Mouse (Mus musculus) adipocyte (in vitro differentiated cells): ENCODE results near the gene Iqcn.

ENCODE experiments used
- DNase-seq: peaks from one replicate; pipeline ENCODE4 v3.0.0-alpha.2; 2016; ENCODE audit warnings: low spot score

Iqcn gene

DNA sequence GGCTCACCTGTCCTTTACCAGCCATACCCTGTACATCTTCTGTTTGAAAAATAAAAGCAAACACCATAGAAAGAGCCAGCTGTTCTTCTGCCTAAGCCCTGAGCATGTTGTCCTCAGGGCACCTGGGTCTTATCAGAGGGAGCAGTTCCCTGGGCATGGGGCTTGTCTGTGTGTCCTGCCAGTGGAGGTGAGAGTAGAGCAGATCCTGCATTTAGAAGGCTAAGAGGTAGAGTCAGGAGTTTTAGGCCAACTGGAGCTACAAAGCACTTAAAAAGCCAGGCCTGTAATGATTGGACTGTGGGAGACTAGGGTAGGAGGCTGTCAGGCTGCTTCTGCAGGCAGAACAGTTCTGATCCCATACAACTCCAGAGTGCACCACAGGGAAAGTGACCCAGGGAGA lies 24.6 kb upstream of the Iqcn start:
- no peak for DNase-seq

DNA sequence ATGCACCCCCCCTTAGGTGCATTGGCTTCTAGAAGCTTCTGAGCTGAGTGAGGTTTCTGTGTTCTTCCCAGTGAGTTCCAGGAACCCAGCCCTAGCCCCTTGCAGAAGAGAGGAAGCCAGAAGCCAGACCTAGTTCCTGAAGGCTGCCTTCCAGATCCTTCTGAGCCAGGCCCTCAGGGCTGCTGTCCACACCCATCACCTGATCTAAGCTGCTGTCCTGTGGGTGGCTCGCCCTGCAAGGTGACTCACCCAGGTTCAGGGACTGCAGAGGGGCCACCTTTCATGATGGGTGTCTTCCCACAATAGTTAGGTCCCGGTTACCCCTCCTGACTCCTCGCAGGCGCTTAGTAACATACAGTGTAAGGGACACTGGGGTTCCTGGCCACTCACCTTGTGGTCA lies 23.9 kb upstream of the Iqcn start:
- no peak for DNase-seq

DNA sequence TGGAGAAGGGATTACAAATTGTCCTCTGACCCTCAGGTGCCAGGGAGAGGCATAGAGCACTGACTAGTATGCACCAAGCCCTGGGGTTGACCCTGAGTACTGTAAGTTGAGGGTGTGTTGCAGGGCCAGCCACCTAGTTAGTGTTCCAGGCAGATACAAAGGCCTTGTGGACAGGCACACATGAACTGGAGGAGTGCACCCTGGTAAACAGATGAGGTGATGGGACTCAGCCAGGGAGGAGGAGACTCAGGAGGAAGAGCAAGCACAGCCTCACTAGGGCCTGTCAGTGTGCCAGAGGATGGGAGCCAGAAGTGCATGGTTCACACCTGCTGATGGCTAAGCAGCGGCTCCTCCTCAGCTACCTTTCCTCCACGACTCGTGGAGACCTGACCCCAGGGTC lies 23.2 kb upstream of the Iqcn start:
- DNase-seq: peak; percentile 49

DNA sequence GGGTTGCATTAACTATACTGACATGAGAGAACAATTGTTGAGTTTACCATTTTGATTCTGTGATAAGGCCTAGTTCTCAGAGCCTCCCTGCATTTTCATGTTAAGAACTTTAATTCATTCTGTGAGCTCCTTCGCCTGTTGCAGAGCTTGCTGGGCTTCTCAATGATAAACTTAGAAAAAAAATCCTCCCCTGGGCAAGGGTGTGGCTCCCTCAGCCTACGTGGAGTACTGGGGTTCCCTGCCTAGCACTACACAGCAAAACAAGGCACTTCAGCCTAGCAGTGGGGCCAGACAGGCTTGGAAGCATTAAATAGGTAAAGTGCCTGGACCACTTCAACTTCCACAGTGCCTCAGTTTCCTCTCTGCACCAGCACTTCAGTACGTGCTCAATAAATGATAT lies 21.8 kb upstream of the Iqcn start:
- DNase-seq: no peak

DNA sequence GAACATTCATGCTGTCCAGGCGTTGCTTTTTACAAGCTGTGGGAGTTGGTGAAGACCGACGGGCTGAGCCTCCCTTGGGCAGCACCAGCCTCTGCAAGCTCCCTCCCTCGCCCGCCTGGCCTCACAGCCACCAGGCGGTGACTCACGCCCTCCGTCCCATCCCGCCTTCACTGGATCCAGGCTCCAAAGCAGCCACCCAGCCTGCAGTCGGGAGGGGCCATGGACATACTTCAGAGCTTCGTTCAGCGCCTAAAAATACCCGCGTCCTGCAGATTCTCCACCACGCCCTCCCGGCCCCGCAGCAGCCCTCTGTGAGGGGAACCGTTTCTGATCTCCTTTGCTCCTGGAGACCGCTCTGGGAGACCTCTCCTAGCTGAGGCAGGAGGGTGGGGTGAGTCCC lies 21.1 kb upstream of the Iqcn start:
- DNase-seq: no peak

DNA sequence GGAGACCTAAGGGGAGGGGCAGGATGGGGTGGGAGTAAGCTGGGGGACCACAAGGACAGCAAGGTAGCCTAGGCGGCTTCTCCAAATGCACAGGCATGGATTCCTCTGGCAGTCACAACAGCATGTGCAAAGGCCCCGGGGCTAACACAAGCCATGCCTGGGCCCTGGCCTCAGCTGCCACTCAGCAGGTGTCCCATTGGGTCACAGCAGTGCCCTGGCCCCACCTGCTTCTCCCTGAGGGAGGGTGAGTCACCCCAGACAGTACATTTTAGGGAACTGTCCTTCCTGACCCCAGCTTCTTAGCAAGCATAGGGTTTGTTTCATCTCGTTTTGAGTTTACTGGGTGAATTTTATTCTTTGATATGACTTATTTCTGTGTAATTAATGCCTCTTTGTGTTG lies 20.6 kb upstream of the Iqcn start:
- no peak for DNase-seq

DNA sequence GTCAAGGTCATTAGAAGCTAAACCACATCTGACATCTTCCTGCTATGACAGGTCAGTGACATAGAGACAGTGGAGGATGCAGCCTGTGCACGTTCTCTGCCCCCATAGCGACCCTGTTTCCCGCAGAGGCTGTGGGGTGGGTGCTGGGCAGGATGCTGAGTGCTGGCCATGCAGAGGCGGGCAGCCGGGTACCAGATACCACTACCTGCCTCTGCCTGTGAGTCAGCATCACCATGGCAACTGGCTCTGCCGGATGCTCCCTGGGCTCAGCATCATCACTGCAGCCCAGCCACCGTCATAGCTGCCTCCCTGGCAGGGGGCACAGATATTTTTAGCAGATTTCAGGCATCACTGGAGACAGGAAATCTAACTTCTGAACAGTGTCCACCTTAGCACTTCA lies 19.0 kb upstream of the Iqcn start:
- no peak for DNase-seq

DNA sequence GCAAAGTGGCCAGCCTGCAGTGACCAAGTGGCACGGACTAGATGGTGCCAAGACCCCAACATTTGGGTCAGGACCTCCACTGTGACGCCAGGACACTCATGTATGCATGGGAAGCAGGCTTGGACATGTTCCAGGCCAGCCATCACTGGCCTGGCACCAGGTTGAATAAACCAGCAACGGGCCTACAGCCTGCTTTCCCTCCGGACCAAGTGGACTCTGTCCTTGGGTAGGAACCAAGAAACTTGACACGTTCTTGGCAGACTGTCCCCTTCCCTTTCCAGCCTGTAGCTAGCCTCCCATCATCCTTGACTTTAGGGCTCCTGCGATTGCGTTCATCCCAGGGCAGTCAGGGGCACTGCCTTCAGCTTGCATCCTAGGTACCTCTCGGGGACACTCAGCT lies 15.7 kb upstream of the Iqcn start:
- peak; percentile 95 for DNase-seq

DNA sequence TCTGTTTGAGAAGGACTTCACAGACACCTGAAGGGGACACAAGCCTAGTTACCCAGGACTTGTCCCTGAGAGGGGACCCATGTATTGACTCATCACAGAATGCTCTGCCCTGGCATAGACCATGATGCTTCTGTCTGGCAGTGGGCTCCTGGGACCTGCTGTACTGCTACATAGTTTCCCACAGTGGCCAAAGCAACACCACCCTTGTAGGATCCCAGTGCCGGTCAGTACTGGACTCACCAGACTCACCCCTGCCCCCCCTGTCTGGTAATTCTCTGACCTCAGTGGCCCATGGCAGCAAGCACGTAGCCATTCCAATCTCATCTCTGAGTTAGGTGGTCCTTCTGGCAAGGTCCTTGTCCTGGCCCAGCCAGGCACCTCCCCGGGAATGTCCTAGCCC lies 15.1 kb upstream of the Iqcn start:
- DNase-seq: no peak

DNA sequence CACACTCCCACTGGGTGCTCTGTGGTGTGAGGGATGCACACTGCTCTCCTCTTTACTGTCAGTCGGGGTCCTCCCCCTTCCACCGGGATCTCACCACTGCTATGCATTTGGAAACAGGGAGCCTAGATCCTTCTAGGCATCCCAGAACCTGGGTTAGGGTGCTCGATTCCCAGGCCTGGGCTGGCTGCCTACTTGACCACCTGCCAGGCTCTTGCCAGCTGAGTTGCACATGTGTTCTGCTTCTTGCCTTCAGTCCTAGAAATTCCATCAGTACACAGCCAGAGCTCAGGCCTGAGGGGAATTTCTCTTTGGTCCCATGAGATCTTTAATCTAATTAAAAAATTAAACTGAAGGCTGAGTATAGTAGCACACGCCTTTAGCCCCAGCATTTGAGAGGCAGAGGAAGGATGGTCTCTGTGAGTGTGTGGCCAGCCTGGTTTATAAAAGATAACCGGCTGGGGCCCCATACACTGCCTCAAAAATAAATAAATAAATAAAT lies 13.3 kb upstream of the Iqcn start:
- DNase-seq: peak; percentile 60

DNA sequence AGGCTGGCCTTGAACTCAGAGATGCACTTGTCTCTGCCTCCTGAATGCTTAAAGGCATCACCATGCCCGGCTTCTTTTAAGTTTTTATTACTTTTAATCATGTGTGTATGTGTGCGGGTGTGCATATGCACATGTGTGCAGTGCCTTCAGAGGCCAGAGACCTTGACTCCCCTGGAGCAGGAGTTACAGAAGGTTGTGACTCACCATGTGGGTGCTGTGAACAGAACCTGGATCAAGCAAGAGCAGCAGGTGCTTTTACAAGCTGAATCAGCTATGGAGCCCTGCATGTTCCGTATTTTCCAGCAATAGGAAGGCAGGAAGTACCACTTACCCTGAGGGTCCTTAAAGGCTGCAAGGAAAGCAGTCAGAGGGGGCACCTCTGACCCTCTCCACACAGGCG lies 12.0 kb upstream of the Iqcn start:
- DNase-seq: no peak

DNA sequence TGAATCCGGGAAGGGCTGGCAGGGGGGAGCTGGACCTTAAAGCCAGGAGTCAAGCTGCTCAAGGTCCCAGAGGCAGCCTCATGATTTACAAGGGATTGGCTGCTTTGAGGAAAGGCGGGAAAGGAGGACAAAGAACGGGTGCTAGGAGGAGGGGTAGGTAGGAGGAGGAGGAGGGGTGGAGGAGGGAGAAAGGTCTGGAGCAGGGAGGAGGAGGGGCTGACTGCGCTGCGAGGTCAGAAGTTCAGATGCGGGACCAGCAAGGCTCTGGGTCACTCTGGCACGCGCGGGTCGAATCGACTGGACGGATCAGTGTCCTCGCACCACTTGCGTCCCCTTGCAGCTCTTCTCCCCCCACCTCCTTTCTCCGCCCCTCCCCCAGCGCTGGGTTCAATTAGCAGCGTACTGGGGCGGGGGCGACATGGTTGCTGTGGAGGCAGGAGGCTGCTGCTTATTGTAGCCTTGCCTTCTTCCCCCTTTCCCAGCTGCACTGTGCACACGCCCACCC lies 11.5 kb upstream of the Iqcn start:
- no peak for DNase-seq

DNA sequence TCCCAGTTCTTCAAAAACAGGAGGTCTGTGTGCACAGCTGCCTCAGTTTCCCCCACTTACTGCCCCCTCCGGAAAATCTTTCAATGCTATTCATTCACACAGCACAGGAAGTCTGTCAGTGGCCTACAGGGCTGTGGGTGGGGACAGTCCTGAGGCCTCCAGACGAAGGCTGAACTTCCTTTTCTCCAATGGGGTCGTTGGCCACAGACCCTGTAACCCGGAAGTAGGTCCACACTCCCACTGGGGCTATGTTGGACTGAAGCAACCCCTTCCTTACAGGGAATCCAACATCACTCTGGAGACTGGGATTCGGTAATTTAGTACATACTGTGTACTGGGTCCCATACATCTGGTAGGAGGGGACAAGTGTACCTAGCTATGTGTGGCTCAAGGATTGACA lies 9.6 kb upstream of the Iqcn start:
- no peak for DNase-seq

DNA sequence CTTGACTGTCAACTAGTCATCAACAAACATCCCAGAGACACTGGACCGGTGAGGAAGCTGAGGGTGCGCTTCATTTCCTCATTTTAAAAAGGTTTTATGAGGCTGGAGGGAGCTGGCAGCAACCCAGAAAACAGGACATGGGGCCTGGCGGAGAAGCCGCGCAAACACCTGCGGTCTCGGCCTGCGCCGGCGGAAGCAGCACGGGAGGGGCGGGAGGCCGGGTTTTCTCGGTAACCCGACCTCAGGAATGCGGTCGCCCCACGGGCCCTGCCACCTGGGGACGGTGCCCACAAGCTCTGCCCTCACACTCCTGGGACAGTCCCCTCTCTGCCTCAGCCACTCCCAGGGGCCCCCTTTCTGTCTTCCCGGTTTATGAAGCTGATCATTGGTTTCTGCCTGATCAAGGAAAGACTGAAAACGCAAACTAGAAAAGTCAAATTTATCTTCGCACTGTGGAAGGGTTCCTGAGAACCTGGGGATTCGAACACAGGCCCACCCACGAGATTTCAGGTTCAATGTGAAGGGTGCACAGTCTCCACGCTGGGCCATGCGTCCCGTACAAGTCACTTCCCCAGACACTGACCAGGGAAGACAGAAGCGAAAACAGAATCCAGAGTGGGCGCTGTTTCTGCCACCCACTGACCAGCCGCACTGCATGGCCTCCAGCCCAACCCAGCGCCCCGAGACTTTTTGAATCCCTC lies 7.8 kb upstream of the Iqcn start:
- DNase-seq: no peak

DNA sequence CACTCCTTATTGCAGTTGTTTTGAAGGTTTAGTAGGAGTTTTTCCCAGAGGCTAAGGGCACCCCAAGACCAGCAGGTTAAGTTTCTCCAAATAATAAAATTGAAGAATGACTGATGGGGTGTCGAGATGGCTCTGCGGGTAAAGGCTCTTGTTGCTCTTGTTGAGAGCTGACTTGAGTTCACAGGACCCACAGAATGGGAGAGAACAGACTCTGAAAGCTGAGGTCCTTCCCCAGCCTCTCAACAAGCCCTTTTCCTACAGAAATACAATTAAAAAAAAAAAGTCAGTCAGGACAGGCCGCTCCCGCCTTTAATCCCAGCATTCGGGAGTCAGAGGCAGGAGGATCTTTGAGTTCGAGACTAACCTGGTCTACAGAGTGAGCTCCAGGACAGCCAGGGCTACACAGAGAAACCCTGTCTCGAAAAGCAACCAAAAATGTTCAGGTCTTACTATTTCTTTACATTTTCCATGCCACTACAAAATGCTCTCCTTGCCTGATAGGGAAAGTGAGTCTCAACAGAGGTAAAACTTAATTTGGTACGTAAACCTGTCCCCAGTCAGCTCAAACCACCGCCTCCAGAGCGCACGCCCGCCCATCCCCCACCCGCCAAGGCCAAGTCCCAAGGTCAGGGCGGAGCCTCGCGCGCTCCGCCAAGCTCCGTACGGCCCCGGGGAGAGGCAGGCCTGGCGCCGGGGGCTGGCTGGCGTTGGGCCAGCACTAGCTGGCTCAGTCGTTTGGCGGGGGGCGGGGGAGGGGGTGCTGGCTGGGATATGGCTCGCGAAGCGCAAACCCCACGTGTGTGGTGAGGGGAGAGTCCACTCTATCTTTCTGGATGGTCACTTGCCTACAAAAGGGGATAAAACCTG lies 7.0 kb upstream of the Iqcn start:
- DNase-seq: no peak

DNA sequence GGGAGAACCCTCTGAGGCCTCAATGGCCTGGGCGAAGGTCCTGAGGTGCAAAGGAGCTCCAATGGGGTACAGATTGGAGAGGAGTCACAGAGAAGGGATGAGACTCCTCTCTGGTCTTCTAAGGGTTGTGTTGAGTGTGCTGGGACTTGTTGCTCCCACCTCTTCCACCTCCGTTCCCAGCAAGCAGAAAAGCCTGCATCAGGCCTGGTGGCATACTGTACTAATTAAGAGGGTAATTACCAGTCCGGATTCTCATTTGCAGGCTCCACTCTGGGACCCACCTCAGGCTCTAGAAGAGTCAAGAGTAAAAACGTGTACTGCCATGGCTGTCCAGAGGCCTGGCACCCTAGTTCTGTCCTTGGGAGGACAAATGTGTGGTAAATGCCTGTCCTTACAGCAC lies 6.3 kb upstream of the Iqcn start:
- DNase-seq: no peak

DNA sequence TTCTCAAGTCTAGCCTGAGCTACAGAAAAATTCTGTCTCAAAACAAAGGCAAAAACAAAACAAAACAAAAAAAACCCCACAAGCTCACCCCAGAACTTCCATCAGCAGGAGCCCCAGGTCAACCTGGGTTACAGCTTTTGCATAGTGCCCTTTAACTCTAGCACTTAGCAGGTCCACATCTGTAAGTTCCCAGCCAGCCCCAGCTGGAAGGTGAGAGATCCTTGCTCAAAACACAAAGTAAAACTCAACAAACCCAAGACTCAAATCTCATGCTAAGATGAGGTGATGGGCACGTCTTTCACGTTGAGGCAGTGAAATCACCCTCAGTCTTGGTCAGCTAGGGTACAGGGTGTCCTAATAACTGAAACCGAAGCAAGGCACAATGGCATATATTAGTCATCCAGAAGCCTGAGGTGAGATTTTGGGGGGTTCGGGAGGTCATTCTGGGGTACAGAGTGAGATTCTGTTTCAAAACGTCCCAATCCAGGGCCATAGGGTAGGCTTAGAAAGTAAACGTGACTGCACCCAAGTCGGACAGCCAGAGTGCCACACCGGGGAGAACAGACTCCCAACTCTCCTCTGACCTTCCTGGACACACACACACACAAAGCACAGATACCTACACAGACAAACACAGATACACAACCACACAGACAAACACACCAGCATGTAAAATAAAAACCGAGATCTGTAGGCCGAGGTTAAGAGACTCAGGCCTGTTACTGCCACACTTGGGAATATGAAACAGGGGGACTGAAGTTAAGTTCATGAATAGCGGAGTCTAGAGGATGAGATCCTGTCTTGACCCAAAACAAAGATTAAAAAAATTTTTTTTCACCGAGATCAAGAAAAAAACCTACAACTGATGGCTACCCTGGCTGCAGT lies 5.6 kb upstream of the Iqcn start:
- no peak for DNase-seq

DNA sequence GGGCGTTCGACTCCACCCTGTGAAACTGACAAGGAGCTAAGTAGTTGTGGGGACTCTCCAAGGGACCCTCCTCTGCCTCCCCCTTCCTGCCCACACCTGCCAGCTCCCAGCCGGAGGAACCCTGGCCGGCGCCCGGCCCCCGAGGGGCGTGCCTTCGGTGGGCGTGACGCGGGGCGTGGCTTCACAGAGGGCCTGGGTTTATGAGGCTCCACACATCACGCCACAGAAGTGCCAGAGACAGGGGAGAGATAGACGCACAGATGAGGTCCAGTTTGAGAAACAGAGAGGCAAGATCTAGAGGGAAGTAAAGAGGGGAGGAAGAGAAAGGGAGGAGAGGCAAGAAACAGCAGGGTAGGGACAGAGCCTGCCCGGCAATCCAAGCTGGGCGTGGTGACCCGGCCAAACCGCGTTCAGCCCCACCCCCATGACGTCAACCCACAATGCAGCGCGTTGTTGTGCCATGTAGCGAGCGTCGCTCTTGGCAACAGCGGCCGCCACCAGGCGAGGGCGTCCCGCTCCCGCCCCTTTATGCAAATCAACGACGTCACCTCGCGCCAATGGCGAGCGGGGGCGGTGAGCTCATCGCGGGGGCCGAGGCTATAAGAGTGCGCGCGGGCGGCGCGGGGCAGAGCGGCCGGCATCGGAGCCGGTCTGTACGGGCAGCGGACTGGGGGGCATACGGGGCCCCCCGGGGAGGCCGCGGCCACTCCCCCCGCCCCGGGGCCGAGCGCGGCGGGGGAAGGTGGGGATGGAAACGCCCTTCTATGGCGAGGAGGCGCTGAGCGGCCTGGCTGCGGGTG lies 4.7 kb upstream of the Iqcn start, which contains the start of gene Jund:
Gene Jund, plus strand, starts transcription at position 640 of the 800 bp plus-strand sequence.
- peak; percentile 100 for DNase-seq

DNA sequence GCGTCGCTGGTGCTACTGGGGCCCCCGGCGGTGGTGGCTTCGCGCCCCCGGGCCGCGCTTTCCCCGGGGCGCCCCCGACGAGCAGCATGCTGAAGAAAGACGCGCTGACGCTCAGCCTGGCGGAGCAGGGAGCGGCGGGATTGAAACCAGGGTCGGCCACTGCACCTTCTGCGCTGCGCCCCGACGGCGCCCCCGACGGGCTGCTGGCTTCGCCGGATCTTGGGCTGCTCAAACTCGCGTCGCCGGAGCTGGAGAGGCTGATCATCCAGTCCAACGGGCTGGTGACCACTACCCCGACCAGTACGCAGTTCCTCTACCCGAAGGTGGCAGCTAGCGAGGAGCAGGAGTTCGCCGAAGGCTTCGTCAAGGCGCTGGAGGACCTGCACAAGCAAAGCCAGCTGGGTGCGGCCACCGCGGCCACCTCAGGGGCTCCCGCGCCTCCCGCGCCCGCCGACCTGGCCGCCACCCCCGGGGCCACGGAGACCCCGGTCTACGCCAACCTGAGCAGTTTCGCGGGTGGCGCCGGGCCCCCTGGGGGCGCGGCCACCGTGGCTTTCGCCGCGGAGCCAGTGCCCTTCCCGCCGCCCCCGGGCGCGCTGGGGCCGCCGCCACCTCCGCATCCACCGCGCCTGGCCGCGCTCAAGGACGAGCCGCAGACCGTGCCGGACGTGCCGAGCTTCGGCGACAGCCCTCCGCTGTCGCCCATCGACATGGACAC lies 4.0 kb upstream of the Iqcn start:
- DNase-seq: peak; percentile 59

DNA sequence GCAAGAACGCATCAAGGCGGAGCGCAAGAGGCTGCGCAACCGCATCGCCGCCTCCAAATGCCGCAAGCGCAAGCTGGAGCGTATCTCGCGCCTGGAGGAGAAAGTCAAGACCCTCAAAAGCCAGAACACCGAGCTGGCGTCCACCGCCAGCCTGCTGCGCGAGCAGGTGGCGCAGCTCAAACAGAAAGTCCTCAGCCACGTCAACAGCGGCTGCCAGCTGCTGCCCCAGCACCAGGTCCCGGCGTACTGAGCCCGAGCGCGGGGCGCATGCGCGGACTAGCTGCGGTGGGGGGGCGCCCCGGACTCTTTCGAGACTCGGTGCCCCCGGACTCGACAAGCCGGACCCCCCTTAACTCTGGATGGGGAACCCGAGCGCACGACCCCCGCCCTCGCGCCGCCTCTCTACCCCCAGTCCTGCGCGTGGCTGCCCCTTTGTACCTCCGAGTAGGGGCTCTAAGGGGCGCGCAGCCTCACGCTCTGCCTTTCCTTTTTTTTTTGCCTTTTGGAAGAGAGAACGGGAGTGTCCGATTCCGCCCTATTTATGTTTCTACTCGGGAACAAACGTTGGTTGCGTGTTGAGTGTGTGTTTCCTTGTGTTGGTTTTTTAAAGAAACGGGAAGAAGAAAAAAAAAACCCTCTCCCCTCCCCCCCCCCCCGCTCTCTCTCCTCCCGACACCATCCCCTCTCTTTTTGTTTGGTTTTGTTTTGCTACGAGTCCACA lies 3.3 kb upstream of the Iqcn start:
- DNase-seq: peak; percentile 80
